Mouse (Mus musculus): ENCODE data around the gene Olfr1058. TPM values are rescaled to one million over a fixed set of nuclear protein-coding genes. Genes with fewer than 3 reads are reported as not detected.
"Not testable (repeated sequence)": the region's sequence is repeated elsewhere in the genome, so short reads cannot be mapped to it uniquely, and the experiment has no call there.

The Olfr1058 gene
- not detected in 2 replicates for total RNA-seq (2017)

GRCm38 (mm10) chr2:86388461-86388860 is at the start of gene Olfr1058:
Olfr1058 (minus strand) TSS chr2:86388561.
- ATAC-seq (ENCODE audit: extremely low read depth, insufficient number of reproducible peaks, low FRiP score, poor library complexity, severe bottlenecking) = not testable (repeated sequence)

DNA sequence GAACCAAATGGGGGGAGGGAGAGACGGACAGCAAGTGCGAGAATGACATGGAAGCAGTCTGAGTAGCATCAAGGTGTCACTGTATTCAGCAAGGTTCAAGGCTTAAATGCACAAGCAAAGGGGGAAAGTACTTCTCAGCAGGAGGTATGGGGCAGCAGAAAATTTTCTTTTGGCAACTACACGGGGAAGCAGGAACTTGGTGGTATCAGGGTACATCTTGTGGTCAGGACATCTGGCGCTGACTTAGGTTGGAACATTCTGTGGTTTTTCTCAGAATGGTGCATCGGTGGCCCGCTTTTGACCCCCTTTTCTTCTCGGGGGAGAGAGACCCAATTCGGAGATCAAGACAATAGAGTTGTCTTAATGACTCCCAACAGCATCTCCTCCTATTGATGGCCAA is 40.1 kb upstream of the Olfr1058 start:
- not testable (repeated sequence) for ATAC-seq (ENCODE audit: extremely low read depth, insufficient number of reproducible peaks, low FRiP score, poor library complexity, severe bottlenecking)

DNA sequence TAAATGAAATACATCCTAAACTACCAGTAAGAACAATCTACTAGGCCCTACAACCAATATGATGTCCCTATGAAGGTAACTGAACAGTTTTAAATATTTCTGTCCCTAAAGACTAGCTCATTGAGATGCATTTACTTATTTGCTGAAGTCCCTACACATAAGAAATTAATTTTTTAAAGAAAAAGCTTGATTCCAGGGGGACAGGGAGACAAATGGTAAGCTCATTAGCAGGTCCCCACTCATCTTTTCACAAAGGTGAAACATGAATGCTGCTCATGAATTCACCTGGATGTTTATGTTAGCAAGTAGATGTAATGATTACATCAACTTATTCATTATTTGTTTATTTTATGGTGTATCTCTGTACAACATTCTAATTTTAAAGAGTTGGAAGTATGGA is 38.3 kb upstream of the Olfr1058 start, which contains the start of gene Olfr1062:
TSS of gene Olfr1062 (minus strand) at position 101 of the 400 bp plus-strand sequence.
- not testable (repeated sequence) for ATAC-seq (ENCODE audit: extremely low read depth, insufficient number of reproducible peaks, low FRiP score, poor library complexity, severe bottlenecking)

GRCm38 (mm10) chr2:86413950-86414349 is 25.6 kb upstream of the Olfr1058 start, which contains the start of gene Olfr1061:
Olfr1061 (minus strand) TSS chr2:86414050.
- no peak for ATAC-seq (ENCODE audit: extremely low read depth, insufficient number of reproducible peaks, low FRiP score, poor library complexity, severe bottlenecking)

DNA sequence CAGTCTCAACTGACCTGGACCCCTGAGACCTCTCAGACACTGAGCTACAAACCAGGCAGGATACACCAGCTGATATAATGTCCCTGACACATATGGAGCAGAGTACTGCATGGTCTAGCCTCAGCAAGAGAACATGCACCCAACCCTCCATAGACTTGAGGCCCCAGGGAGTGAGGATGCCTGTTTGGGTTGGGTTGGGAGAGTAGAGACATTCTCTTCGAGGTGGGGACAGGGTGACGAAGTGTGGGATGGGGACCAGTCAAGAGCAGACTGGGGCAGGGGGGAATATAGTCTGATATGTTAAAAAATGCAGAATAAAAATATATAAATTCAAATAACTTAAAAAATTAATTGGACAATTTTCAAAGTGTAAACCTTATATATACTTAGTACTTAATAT is 6.8 kb upstream of the Olfr1058 start:
- ATAC-seq (ENCODE audit: extremely low read depth, insufficient number of reproducible peaks, low FRiP score, poor library complexity, severe bottlenecking) = no peak

DNA sequence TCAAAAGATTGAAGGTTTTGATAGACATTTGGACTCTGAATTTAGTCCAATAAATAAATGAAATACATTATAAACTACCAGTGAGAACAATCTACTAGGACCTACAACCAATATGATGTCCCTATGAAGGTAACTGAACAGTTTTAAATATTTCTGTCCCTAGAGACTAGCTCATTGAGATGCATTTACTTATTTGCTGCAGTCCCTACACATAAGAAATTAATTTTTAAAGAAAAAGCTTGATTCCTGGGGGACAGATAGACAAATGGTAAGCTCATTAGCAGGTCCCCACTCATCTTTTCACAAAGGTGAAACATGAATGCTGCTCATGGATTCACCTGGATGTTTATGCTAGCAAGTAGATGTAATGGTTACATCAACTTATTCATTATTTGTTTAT is 10.1 kb downstream of the Olfr1058 start, which contains the start of gene Olfr1057:
TSS of gene Olfr1057 (minus strand) at position 101 of the 400 bp plus-strand sequence.
- no peak for ATAC-seq (ENCODE audit: extremely low read depth, insufficient number of reproducible peaks, low FRiP score, poor library complexity, severe bottlenecking)

- not testable (repeated sequence) for ATAC-seq (ENCODE audit: extremely low read depth, insufficient number of reproducible peaks, low FRiP score, poor library complexity, severe bottlenecking)
Observed at GRCm38 (mm10) chr2:86366342-86366741, 22.0 kb downstream of the Olfr1058 start.

GRCm38 (mm10) chr2:86362369-86362768 is 26.0 kb downstream of the Olfr1058 start, which contains the start of gene Olfr1056:
Olfr1056 (minus strand) TSS chr2:86362469.
- no peak for ATAC-seq (ENCODE audit: extremely low read depth, insufficient number of reproducible peaks, low FRiP score, poor library complexity, severe bottlenecking)

DNA sequence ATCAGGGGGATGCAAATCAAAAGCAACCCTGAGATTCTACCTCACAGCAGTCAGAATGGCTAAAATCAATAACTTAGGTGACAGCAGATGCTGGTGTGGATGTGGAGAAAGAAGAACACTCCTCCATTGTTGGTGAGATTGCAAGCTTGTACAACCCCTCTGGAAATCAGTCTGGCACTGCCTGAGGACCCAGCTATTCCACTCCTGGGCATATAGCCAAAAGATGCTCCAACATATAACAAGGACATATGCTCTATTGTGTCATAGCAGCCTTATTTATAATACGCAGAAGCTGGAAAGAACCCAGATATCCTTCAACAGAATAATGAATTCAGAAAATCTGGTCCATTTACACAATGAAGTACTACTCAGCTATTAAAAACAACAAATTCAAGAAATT is 36.6 kb downstream of the Olfr1058 start:
- ATAC-seq (ENCODE audit: extremely low read depth, insufficient number of reproducible peaks, low FRiP score, poor library complexity, severe bottlenecking) = not testable (repeated sequence)

DNA sequence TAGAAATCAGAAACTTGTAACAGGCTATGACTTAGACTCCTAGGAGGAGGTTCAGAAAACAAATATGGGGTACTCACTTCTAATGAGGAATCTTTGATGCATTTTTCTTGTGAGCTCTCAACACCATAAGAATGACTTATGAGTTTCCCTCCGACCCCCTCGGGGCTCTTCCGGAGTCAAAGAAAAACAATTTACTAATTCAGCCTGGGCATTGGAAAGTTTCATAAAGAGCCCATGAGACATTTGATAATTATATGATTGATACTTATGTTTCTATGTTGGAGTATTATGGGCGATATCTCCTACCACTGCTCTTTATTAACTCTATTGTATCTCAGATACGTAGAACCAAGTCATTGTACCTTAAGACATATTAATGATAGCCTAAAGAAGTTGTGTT is 38.2 kb downstream of the Olfr1058 start, which contains the start of gene Olfr1055:
TSS of gene Olfr1055 (minus strand) at position 101 of the 400 bp plus-strand sequence.
- no peak for ATAC-seq (ENCODE audit: extremely low read depth, insufficient number of reproducible peaks, low FRiP score, poor library complexity, severe bottlenecking)

GRCm38 (mm10) chr2:86335333-86335732 is 53.0 kb downstream of the Olfr1058 start, which contains the start of gene Olfr1054:
Olfr1054 (minus strand) TSS chr2:86335433.
- no peak for ATAC-seq (ENCODE audit: extremely low read depth, insufficient number of reproducible peaks, low FRiP score, poor library complexity, severe bottlenecking)

Other genes with a start within 250 kb of the Olfr1058 start
- gene Olfr1040, start 241.8 kb downstream of the Olfr1058 start, total RNA-seq (2017) = not detected in 2 replicates
- 0.12 TPM in 1 of 2 replicates, not detected in the other for gene Olfr1042, start 226.7 kb downstream of the Olfr1058 start, total RNA-seq (2017)
- gene Olfr1043, start 221.0 kb downstream of the Olfr1058 start, total RNA-seq (2017) = not detected in 2 replicates
- not detected in 2 replicates for gene Olfr1044, start 210.7 kb downstream of the Olfr1058 start, total RNA-seq (2017)
- 0.37 TPM in 1 of 2 replicates, not detected in the other for gene Olfr52, start 202.9 kb downstream of the Olfr1058 start, total RNA-seq (2017)
- gene Olfr1045, start 185.6 kb downstream of the Olfr1058 start, total RNA-seq (2017) = not detected in 2 replicates
- not detected in 2 replicates for gene Olfr1046, start 169.2 kb downstream of the Olfr1058 start, total RNA-seq (2017)
- gene Olfr1047, start 157.2 kb downstream of the Olfr1058 start, total RNA-seq (2017) = not detected in 2 replicates
- not detected in 2 replicates for gene Olfr1048, start 148.3 kb downstream of the Olfr1058 start, total RNA-seq (2017)
- not detected in 2 replicates for gene Olfr1049, start 130.2 kb downstream of the Olfr1058 start, total RNA-seq (2017)
- gene Olfr1051, start 109.5 kb downstream of the Olfr1058 start, total RNA-seq (2017) = 0.58 TPM in 1 of 2 replicates, not detected in the other
- gene Olfr1052, start 96.1 kb downstream of the Olfr1058 start, total RNA-seq (2017) = not detected in 2 replicates
- gene Olfr1053, start 73.3 kb downstream of the Olfr1058 start, total RNA-seq (2017) = not detected in 2 replicates
- gene Olfr1054, start 53.1 kb downstream of the Olfr1058 start, total RNA-seq (2017) = not detected in 2 replicates
- gene Olfr1055, start 38.3 kb downstream of the Olfr1058 start, total RNA-seq (2017) = not detected in 2 replicates
- not detected in 2 replicates for gene Olfr1056, start 26.1 kb downstream of the Olfr1058 start, total RNA-seq (2017)
- not detected in 2 replicates for gene Olfr1057, start 10.2 kb downstream of the Olfr1058 start, total RNA-seq (2017)
- gene Olfr1061, start 25.5 kb upstream of the Olfr1058 start, total RNA-seq (2017) = not detected in 2 replicates
- not detected in 2 replicates for gene Olfr1062, start 38.2 kb upstream of the Olfr1058 start, total RNA-seq (2017)
- not detected in 2 replicates for gene Olfr1065, start 62.0 kb upstream of the Olfr1058 start, total RNA-seq (2017)
- gene Olfr1066, start 67.7 kb upstream of the Olfr1058 start, total RNA-seq (2017) = not detected in 2 replicates
- not detected in 2 replicates for gene Olfr228, start 98.8 kb upstream of the Olfr1058 start, total RNA-seq (2017)
- gene Olfr1076, start 119.9 kb upstream of the Olfr1058 start, total RNA-seq (2017) = not detected in 2 replicates
- not detected in 2 replicates for gene Olfr1079, start 153.9 kb upstream of the Olfr1058 start, total RNA-seq (2017)
- gene Olfr1080, start 169.7 kb upstream of the Olfr1058 start, total RNA-seq (2017) = not detected in 2 replicates
- not detected in 2 replicates for gene Olfr1082, start 210.4 kb upstream of the Olfr1058 start, total RNA-seq (2017)